Mouse (Mus musculus) stomach, embryonic 15.5 days (tissue): ENCODE measurements around the gene Dnm3. TPM values are rescaled to one million over a fixed set of nuclear protein-coding genes. Genes with fewer than 3 reads are reported as not detected.

Experiments
- ATAC-seq: fragments of 200-750 bp; cut with Nextera tagmentation; 2 replicates; pipeline ENCODE4 v1.8.0; 2017; ENCODE audit warnings: low read depth, moderate number of reproducible peaks, moderate TSS enrichment; ENCODE audit not compliant: insufficient read depth, low FRiP score
- H3K27ac ChIP-seq: fragments of 300-500 bp; sonication (generic); 2 replicates; pipeline ENCODE4 v1.5.1; 2015; ENCODE audit warnings: mild to moderate bottlenecking, inconsistent platforms
- H3K27me3 ChIP-seq: fragments of 300-500 bp; sonication (generic); replicated peaks from 2 replicates; pipeline ENCODE4 v1.6.1; 2015; ENCODE audit warnings: inconsistent platforms
- H3K36me3 ChIP-seq: fragments of 300-500 bp; sonication (generic); 2 replicates; pipeline ENCODE4 v1.6.1; 2015; ENCODE audit warnings: inconsistent platforms
- H3K4me1 ChIP-seq: fragments of 300-500 bp; sonication (generic); 2 replicates; pipeline ENCODE4 v1.6.1; 2015; ENCODE audit warnings: inconsistent platforms
- H3K4me2 ChIP-seq: fragments of 300-500 bp; sonication (generic); 2 replicates; pipeline ENCODE4 v1.6.1; 2015; ENCODE audit warnings: mild to moderate bottlenecking, inconsistent platforms
- H3K4me3 ChIP-seq: fragments of 300-500 bp; sonication (generic); replicated peaks from 2 replicates; pipeline ENCODE4 v1.5.1; 2015; ENCODE audit warnings: inconsistent platforms
- H3K9ac ChIP-seq: fragments of 300-500 bp; sonication (generic); 2 replicates; pipeline ENCODE4 v1.6.1; 2015; ENCODE audit warnings: inconsistent platforms
- H3K9me3 ChIP-seq: fragments of 300-500 bp; sonication (generic); 2 replicates; pipeline ENCODE4 v1.6.1; 2016; ENCODE audit warnings: inconsistent platforms
- WGBS: fragments of 180-500 bp; shearing (Covaris S2); methylation state at CpG from one replicate; pipeline ENCODE4 v1.1.7; 2015; 5-methylcytosine and 5-hydroxymethylcytosine counted together
- polyA plus RNA-seq: library from polyadenylated mRNA; unstranded; fragments of >200 nt; fragmentation: Nextera tagmentation; extraction: Ambion mirVana; gene quantifications from 2 replicates; pipeline ENCODE4 v1.2.1, GENCODE M21; 2015

Gene Dnm3
- polyA plus RNA-seq, 1 experiment from 2014 or later = 6.0 TPM

- Histone ChIP-seq H3K27me3 (no peaks in the 10 kb centered on the region), H3K9me3 (no peaks in the 10 kb centered on the region), H3K27ac (no peak overlapping the region), H3K9ac (no peak overlapping the region), H3K36me3 (no peaks in the 10 kb centered on the region), H3K4me1 (peaks cover 25% of the 10 kb centered on the region), H3K4me3 (no peak overlapping the region), H3K4me2 (no peak overlapping the region)
- ATAC-seq = no peak
- WGBS = 57% methylated on average over 4 of the region's 4 CpGs
Measured at GRCm38 (mm10) chr1:162013561-162013960, 464.3 kb downstream of the Dnm3 start.

GRCm38 (mm10) chr1:162011523-162012245 is 466.1 kb downstream of the Dnm3 start:
- WGBS = 68% methylated on average over 16 of the region's 16 CpGs

GRCm38 (mm10) chr1:162009086-162009485 is 468.7 kb downstream of the Dnm3 start:
- H3K4me1 ChIP-seq = peaks cover 10% of the 10 kb centered on the region
- H3K27me3 ChIP-seq = no peaks in the 10 kb centered on the region
- H3K4me2 ChIP-seq = peak overlapping the region; percentile 16; the same call in 1 of the 2 replicates
- no peaks in the 10 kb centered on the region for H3K9me3 ChIP-seq
- 53% methylated on average over 8 of the region's 8 CpGs for WGBS
- H3K4me3 ChIP-seq = no peak overlapping the region
- peak overlapping the region; percentile 81 for H3K27ac ChIP-seq
- no peak for ATAC-seq
- H3K36me3 ChIP-seq = no peaks in the 10 kb centered on the region
- no peak overlapping the region for H3K9ac ChIP-seq

More at GRCm38 (mm10) chr1:162011523-162012245, 466.1 kb downstream of the Dnm3 start:
- no peaks in the 10 kb centered on the region for H3K9me3 ChIP-seq
- H3K36me3 ChIP-seq = no peaks in the 10 kb centered on the region
- no peaks in the 10 kb centered on the region for H3K27me3 ChIP-seq
- no peak overlapping the region for H3K4me3 ChIP-seq
- no peak for ATAC-seq
- H3K27ac ChIP-seq = peak overlapping the region; percentile 21; the same call in 1 of the 2 replicates
- no peak overlapping the region for H3K9ac ChIP-seq
- no peak overlapping the region for H3K4me2 ChIP-seq
- H3K4me1 ChIP-seq = peaks cover 16% of the 10 kb centered on the region

GRCm38 (mm10) chr1:162008631-162009067 is 469.2 kb downstream of the Dnm3 start:
- 0 out of 2 replicates have a peak overlapping the region, but pooled peaks have one; percentile 4 for H3K9ac ChIP-seq
- ATAC-seq = no peak
- no peaks in the 10 kb centered on the region for H3K36me3 ChIP-seq
- H3K4me3 ChIP-seq = no peak overlapping the region
- peaks cover 14% of the 10 kb centered on the region for H3K4me1 ChIP-seq
- 18% methylated on average over 8 of the region's 8 CpGs for WGBS
- peak overlapping the region; percentile 16 for H3K4me2 ChIP-seq
- H3K27ac ChIP-seq = peak overlapping the region; percentile 81
- H3K27me3 ChIP-seq = no peaks in the 10 kb centered on the region
- no peaks in the 10 kb centered on the region for H3K9me3 ChIP-seq

- Histone ChIP-seq H3K4me2 (peak overlapping the region; percentile 16), H3K27me3 (no peaks in the 10 kb centered on the region), H3K4me1 (peaks cover 16% of the 10 kb centered on the region), H3K27ac (peak overlapping the region; percentile 81), H3K9ac (no peak overlapping the region), H3K9me3 (no peaks in the 10 kb centered on the region), H3K4me3 (no peak overlapping the region), H3K36me3 (no peaks in the 10 kb centered on the region)
- WGBS = 41% methylated on average over 4 of the region's 4 CpGs
- ATAC-seq = no peak
Measured at GRCm38 (mm10) chr1:162008208-162008607, 469.6 kb downstream of the Dnm3 start.

GRCm38 (mm10) chr1:162006109-162006508 is 471.7 kb downstream of the Dnm3 start:
- no peak for ATAC-seq
- no peak overlapping the region for H3K4me3 ChIP-seq
- no peaks in the 10 kb centered on the region for H3K36me3 ChIP-seq
- peaks cover 20% of the 10 kb centered on the region for H3K4me1 ChIP-seq
- 79% methylated on average over 9 of the region's 9 CpGs for WGBS
- peak overlapping the region; percentile 26; the same call in 1 of the 2 replicates for H3K27ac ChIP-seq
- H3K27me3 ChIP-seq = no peaks in the 10 kb centered on the region
- no peak overlapping the region for H3K4me2 ChIP-seq
- no peak overlapping the region for H3K9ac ChIP-seq
- no peaks in the 10 kb centered on the region for H3K9me3 ChIP-seq

- Histone ChIP-seq H3K4me1 (peaks cover 27% of the 10 kb centered on the region), H3K9ac (no peak overlapping the region), H3K27ac (peak overlapping the region; percentile 87), H3K9me3 (no peaks in the 10 kb centered on the region), H3K4me2 (peak overlapping the region; percentile 38), H3K27me3 (no peaks in the 10 kb centered on the region), H3K4me3 (no peak overlapping the region), H3K36me3 (no peaks in the 10 kb centered on the region)
- 26% methylated on average over 23 of the region's 23 CpGs for WGBS
- peak; percentile 74; the same call in 1 of the 2 replicates for ATAC-seq
Measured at GRCm38 (mm10) chr1:162004821-162005770, 472.7 kb downstream of the Dnm3 start.

- Histone ChIP-seq H3K4me1 (peaks cover 29% of the 10 kb centered on the region), H3K4me3 (no peak overlapping the region), H3K27ac (peak overlapping the region; percentile 87), H3K27me3 (no peaks in the 10 kb centered on the region), H3K36me3 (no peaks in the 10 kb centered on the region), H3K4me2 (peak overlapping the region; percentile 38), H3K9ac (no peak overlapping the region), H3K9me3 (no peaks in the 10 kb centered on the region)
- 7% methylated on average over 7 of the region's 7 CpGs for WGBS
- no peak for ATAC-seq
Measured at GRCm38 (mm10) chr1:162004518-162004780, 473.4 kb downstream of the Dnm3 start.

- Histone ChIP-seq H3K27me3 (no peaks in the 10 kb centered on the region), H3K4me1 (peaks cover 28% of the 10 kb centered on the region), H3K27ac (peak overlapping the region; percentile 87), H3K36me3 (no peaks in the 10 kb centered on the region), H3K4me3 (no peak overlapping the region), H3K9ac (no peak overlapping the region), H3K9me3 (no peaks in the 10 kb centered on the region), H3K4me2 (peak overlapping the region; percentile 38; the same call in 1 of the 2 replicates)
- ATAC-seq = no peak
- 59% methylated on average over 14 of the region's 14 CpGs for WGBS
Measured at GRCm38 (mm10) chr1:162003729-162004517, 473.9 kb downstream of the Dnm3 start.

- H3K36me3 ChIP-seq = no peaks in the 10 kb centered on the region
- 51% methylated on average over 8 of the region's 8 CpGs for WGBS
Measured at GRCm38 (mm10) chr1:162001328-162001727, 476.5 kb downstream of the Dnm3 start.

GRCm38 (mm10) chr1:161999882-162000371 is 477.9 kb downstream of the Dnm3 start:
- Histone ChIP-seq H3K4me2 (peak overlapping the region; percentile 43), H3K27me3 (no peaks in the 10 kb centered on the region), H3K27ac (peak overlapping the region; percentile 79), H3K4me3 (no peak overlapping the region; the same call in 1 of the 2 replicates), H3K4me1 (peaks cover 23% of the 10 kb centered on the region), H3K36me3 (no peaks in the 10 kb centered on the region), H3K9me3 (no peaks in the 10 kb centered on the region), H3K9ac (no peak overlapping the region)
- 5% methylated on average over 4 of the region's 4 CpGs for WGBS
- ATAC-seq = peak; percentile 36; the same call in 1 of the 2 replicates

More at GRCm38 (mm10) chr1:162001328-162001727, 476.5 kb downstream of the Dnm3 start:
- Histone ChIP-seq H3K27me3 (no peaks in the 10 kb centered on the region), H3K4me1 (peaks cover 23% of the 10 kb centered on the region), H3K4me2 (no peak overlapping the region), H3K9me3 (no peaks in the 10 kb centered on the region), H3K4me3 (no peak overlapping the region), H3K9ac (no peak overlapping the region), H3K27ac (peak overlapping the region; percentile 79)
- ATAC-seq = no peak
